Mouse (Mus musculus) erythroblast, embryonic 14.5 days (primary cell): ENCODE results near the gene Bicra. TPM values are rescaled to one million over a fixed set of nuclear protein-coding genes. Genes with fewer than 3 reads are reported as not detected.

ENCODE experiments used
- H3K27me3 ChIP-seq: 2 replicates; pipeline ENCODE4 v1.6.1; 2012; ENCODE audit warnings: inconsistent platforms; ENCODE audit not compliant: control insufficient read depth
- H3K36me3 ChIP-seq: 2 replicates; pipeline ENCODE4 v1.6.1; 2012; ENCODE audit warnings: mild to moderate bottlenecking, inconsistent platforms; ENCODE audit not compliant: control insufficient read depth
- H3K4me1 ChIP-seq: 2 replicates; pipeline ENCODE4 v1.6.1; 2012; ENCODE audit warnings: inconsistent platforms; ENCODE audit not compliant: control insufficient read depth
- H3K4me3 ChIP-seq: replicated peaks from 2 replicates; pipeline ENCODE3; 2012; ENCODE audit warnings: moderate library complexity, mild to moderate bottlenecking, inconsistent platforms
- H3K9me3 ChIP-seq: 2 replicates; pipeline ENCODE4 v1.6.1; 2012; ENCODE audit warnings: low read length, inconsistent platforms, mixed read lengths; ENCODE audit not compliant: control insufficient read depth
- GATA1 ChIP-seq: IDR thresholded peaks from 2 replicates; pipeline ENCODE4 v1.6.1; 2012; ENCODE audit warnings: low read length, inconsistent platforms, mixed read lengths
- TAL1 ChIP-seq: IDR thresholded peaks from 3 replicates; pipeline ENCODE4 v1.6.1; 2012; ENCODE audit warnings: low read length, inconsistent platforms, mixed read lengths
- polyA plus RNA-seq: library from polyadenylated mRNA; stranded (reverse); fragments of >175 nt; gene quantifications from 2 replicates; pipeline ENCODE4 v1.2.3, GENCODE M21; 2012

The Bicra gene
- polyA plus RNA-seq, 1 experiment = 2.1 TPM

- Histone ChIP-seq H3K9me3 (peaks cover 5% of the 10 kb centered on the region), H3K27me3 (no peaks in the 10 kb centered on the region), H3K4me3 (no peak overlapping the region), H3K4me1 (peaks cover 15% of the 10 kb centered on the region), H3K36me3 (peaks cover 48% of the 10 kb centered on the region)
- TF ChIP-seq GATA1 (no peak), TAL1 (no peak)
These were observed 75.5 kb downstream of the Bicra start for GRCm38 (mm10) chr7:15972247-15972646.

- Histone ChIP-seq H3K4me1 (peaks cover 23% of the 10 kb centered on the region), H3K36me3 (peaks cover 29% of the 10 kb centered on the region), H3K27me3 (no peaks in the 10 kb centered on the region), H3K4me3 (no peak overlapping the region), H3K9me3 (peaks cover 5% of the 10 kb centered on the region)
- no peak for TF ChIP-seq GATA1
- TF ChIP-seq TAL1 = no peak
These were observed 78.0 kb downstream of the Bicra start for GRCm38 (mm10) chr7:15969674-15970073.

GRCm38 (mm10) chr7:15968322-15968721 is 79.4 kb downstream of the Bicra start:
- H3K4me3 ChIP-seq = no peak overlapping the region
- TF ChIP-seq GATA1 (no peak), TAL1 (no peak)
- H3K36me3 ChIP-seq = peaks cover 20% of the 10 kb centered on the region
- no peaks in the 10 kb centered on the region for H3K27me3 ChIP-seq
- H3K9me3 ChIP-seq = peaks cover 5% of the 10 kb centered on the region
- peaks cover 33% of the 10 kb centered on the region for H3K4me1 ChIP-seq

- no peaks in the 10 kb centered on the region for H3K27me3 ChIP-seq
- peaks cover 31% of the 10 kb centered on the region for H3K4me1 ChIP-seq
- peak within 1 kb of the TSS; percentile 53 for H3K4me3 ChIP-seq
- TF ChIP-seq GATA1 = no peak
- no peak for TF ChIP-seq TAL1
- peaks cover 3% of the 10 kb centered on the region for H3K9me3 ChIP-seq
- peaks cover 12% of the 10 kb centered on the region for H3K36me3 ChIP-seq
These were observed 80.4 kb downstream of the Bicra start, which contains the start of gene Ehd2 for GRCm38 (mm10) chr7:15967312-15967711. Ehd2 (minus strand) TSS chr7:15967567.

GRCm38 (mm10) chr7:15966489-15966888 is 81.2 kb downstream of the Bicra start:
- peaks cover 28% of the 10 kb centered on the region for H3K4me1 ChIP-seq
- H3K9me3 ChIP-seq = no peaks in the 10 kb centered on the region
- no peaks in the 10 kb centered on the region for H3K27me3 ChIP-seq
- H3K36me3 ChIP-seq = peaks cover 4% of the 10 kb centered on the region
- no peak overlapping the region for H3K4me3 ChIP-seq
- TF ChIP-seq GATA1 = no peak
- TF ChIP-seq TAL1 = no peak

- Histone ChIP-seq H3K36me3 (no peaks in the 10 kb centered on the region), H3K4me3 (no peak overlapping the region), H3K4me1 (peaks cover 28% of the 10 kb centered on the region), H3K9me3 (no peaks in the 10 kb centered on the region), H3K27me3 (no peaks in the 10 kb centered on the region)
- TF ChIP-seq TAL1 (no peak), GATA1 (no peak)
These were observed 83.7 kb downstream of the Bicra start for GRCm38 (mm10) chr7:15963798-15964652.

- TF ChIP-seq TAL1 = no peak
- TF ChIP-seq GATA1 = no peak
- Histone ChIP-seq H3K36me3 (no peaks in the 10 kb centered on the region), H3K27me3 (no peaks in the 10 kb centered on the region)
These were observed 85.1 kb downstream of the Bicra start for GRCm38 (mm10) chr7:15962311-15963288.

GRCm38 (mm10) chr7:15961798-15962197 is 85.9 kb downstream of the Bicra start:
- Histone ChIP-seq H3K4me1 (peaks cover 19% of the 10 kb centered on the region), H3K4me3 (no peak overlapping the region), H3K9me3 (no peaks in the 10 kb centered on the region; the same call in 1 of the 2 replicates), H3K27me3 (no peaks in the 10 kb centered on the region; the same call in 1 of the 2 replicates), H3K36me3 (no peaks in the 10 kb centered on the region)
- TF ChIP-seq GATA1 (no peak), TAL1 (no peak)

More at GRCm38 (mm10) chr7:15962311-15963288, 85.1 kb downstream of the Bicra start:
- Histone ChIP-seq H3K4me3 (no peak overlapping the region), H3K4me1 (peaks cover 27% of the 10 kb centered on the region), H3K9me3 (no peaks in the 10 kb centered on the region)
